Mouse (Mus musculus) inflammation-experienced regulatory T-cells, adult 16 weeks (primary cell): ENCODE measurements around the gene Fzd4. TPM values are rescaled to one million over a fixed set of nuclear protein-coding genes. Genes with fewer than 3 reads are reported as not detected.

Experiments
- polyA plus RNA-seq: library from polyadenylated mRNA; unstranded; fragments of 100-300 nt; shearing (Covaris generic); gene quantifications from one replicate; pipeline ENCODE4 v1.2.1, GENCODE M21; 2017

The Fzd4 gene
- not detected for polyA plus RNA-seq

GRCm38 (mm10) chr7:89404081-89404733, at the start of gene Fzd4, which contains the start of gene Tmem135:
TSS of gene Fzd4 (plus strand) at chr7:89404355.
TSS of gene Tmem135 (minus strand) at chr7:89404222.

Other genes with a start within 250 kb of the Fzd4 start
- 40.8 TPM for gene Tmem135, start 133 bp upstream of the Fzd4 start, polyA plus RNA-seq
- gene Prss23, start 122.8 kb downstream of the Fzd4 start, polyA plus RNA-seq, result not detected
- 0.11 TPM for gene Me3, start 228.0 kb downstream of the Fzd4 start, polyA plus RNA-seq